Mouse (Mus musculus) bone marrow, adult 2 months (tissue): ENCODE results near the gene Pop5.

Experiments
- CTCF ChIP-seq: fragments of 200-500 bp; IDR thresholded peaks from 2 replicates; pipeline ENCODE4 v1.5.1; 2011; ENCODE audit warnings: low read length, control low read depth; ENCODE audit not compliant: control insufficient read depth, insufficient read depth
- POLR2A ChIP-seq: fragments of 200-500 bp; IDR thresholded peaks from 2 replicates; pipeline ENCODE4 v1.6.1; 2011; ENCODE audit warnings: low read depth, mild to moderate bottlenecking, control low read depth, low read length, borderline replicate concordance; ENCODE audit not compliant: control insufficient read depth

DNA sequence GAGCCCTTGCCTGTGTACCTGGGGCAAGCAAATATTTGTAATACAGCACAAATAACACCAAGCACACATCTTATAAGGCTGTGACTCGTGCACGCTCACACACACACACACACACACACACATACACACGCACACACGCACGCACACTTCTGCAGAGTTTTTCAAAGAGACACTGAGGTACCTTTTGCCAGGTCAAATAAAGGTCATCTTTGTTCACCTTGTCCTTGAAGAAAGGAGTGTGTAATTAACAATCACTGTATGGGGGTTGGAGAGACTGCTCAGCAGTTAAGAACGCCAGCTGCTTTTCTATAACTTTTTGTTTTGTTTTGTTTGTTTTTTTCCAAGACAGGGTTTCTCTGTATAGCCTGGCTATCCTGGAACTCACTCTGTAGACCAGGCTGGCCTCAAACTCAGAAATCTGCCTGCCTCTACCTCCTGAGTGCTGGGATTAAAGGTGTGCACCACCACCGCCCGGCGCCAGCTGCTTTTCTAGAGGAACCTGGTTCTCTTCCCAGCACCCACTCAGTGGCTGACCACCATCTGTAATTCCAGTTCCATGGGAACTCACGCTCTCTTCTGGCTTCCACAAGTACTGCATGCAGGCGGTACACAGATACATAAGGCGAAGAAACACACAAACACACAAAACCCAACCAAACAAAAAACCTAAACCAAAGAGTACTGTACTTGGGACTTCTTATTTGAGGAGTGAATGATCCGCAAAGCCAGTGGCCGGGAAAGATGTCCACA lies 2.4 kb upstream of the Pop5 start:
- TF ChIP-seq CTCF (no peak), POLR2A (no peak)
